Mouse (Mus musculus): ENCODE data around the gene Togaram2.

Togaram2 gene

DNA sequence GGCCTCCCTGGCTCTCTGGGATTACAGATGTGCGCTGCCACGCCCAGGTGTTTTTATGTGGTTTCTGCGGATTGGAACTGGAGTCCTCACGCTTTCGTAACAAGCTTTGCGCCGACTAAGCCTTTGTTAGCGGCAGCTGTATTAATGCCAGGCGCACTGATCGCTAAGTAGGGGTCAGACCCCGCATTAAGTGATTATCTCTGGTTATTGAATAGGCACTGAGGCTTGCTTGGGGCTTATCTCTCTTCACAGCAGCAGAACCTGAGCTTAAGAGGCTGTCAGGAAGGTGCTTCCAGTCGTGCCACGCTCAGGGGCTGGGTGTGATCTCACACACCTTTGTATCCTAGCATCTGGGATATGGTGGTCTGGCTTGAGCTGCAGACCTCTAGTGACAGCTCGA is 8.6 kb downstream of the Togaram2 start:
- CTCF ChIA-PET, result no interaction called here

DNA sequence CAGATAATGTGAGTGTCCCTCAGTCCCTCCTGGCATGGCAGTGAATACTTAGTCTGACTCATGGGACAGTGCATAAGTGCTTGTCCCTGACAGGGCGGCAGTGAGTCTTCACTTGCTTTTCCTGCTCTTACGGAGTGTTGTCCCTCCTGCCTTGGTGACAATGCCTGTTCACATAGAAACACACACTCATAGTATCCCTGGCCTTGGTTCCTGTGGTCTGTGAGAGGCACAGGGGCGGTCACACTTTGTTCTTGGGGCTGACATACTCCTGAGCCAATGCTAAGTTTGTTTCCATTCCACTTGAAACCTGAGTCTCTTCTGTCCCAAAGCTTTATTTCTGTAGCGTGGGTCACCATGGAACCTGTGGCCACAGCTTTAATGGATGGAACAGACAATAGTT is 9.3 kb downstream of the Togaram2 start:
- CTCF ChIA-PET, result no interaction called here

DNA sequence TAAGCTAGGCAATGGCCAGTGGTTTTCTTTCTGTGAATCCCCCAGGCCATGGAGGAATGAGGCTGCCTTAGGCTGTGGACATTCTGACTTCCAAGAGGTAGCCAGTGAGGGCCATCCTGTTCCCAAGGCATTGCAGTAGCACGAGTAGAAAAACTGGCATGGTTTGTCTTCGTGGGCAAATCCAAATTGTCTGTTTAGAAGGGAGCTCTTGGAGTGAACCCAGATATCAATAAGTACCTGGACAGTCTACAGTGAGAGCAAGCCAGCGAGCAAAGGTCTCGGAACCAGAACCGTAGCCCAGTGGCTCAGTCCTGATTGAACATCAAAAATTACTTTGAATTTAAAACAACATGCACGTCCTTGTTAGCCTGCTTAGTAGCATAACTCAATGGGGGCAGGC is 10.2 kb downstream of the Togaram2 start:
- CTCF ChIA-PET, result no interaction called here

DNA sequence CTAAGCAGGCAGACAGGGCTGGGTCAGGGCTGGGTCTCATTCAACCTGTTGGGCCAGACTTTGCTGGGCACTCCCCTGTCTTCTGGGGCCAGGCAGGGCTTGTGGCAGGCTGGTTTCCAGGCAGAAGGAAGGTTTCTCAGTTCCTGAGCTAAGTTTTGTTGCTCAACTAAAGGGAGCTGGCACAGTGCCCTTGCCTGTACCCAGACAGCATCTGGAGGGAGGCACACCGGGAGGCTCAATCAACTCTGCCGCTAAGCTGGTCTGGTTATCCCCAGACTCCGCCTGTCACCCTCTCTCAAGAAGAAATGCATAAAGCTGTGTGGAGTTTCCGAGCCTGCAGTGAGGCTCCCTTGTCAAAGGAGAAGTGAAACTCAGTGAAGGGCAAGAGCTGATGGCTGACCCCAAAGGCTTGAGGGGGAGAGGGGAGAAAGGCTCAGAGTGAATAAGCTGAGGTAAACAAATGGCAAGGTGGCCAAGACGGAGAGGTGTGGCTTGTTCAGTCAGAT is 11.1 kb downstream of the Togaram2 start:
- CTCF ChIA-PET, result no interaction called here

DNA sequence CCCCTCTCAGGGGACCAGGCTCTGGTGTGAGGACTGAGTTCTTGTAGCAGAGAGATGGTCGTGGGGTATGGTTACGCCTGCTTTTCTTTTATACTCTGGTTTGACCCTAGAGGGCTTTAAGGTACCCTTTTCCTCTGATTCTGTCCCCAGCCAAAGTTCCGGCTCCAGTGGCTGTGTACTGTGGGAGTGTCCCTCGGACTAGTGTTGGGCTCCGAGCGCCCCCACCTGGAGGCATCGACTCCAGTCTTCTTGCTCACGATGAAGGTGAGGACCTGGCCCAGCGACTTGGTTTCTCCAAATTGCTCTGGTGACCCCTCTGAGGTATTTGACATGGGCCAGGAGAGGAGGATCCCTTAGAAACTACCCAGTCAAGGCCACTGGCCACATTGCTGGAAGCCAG is 14.4 kb downstream of the Togaram2 start:
- CTCF ChIA-PET, result no interaction called here

DNA sequence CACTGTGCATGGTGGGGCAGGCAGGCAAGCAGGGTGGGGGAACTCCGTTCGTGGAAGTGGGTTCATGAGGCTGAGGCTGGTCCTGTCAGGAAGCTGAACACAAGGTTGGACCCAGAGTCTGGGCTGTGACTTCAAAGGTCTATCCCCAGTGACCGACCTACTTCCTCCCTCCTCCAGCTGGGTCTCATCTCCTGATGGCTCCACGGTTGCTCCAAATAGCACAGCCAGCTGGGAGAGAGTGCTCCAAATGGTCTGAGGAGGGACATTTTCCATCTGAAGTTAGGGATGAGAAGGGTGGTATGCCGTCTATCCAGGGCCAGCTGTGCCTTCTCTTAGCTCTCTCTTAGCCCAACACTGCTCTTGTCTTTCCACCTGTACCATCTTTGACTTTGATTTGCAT is 16.8 kb downstream of the Togaram2 start:
- CTCF ChIA-PET, result no interaction called here

DNA sequence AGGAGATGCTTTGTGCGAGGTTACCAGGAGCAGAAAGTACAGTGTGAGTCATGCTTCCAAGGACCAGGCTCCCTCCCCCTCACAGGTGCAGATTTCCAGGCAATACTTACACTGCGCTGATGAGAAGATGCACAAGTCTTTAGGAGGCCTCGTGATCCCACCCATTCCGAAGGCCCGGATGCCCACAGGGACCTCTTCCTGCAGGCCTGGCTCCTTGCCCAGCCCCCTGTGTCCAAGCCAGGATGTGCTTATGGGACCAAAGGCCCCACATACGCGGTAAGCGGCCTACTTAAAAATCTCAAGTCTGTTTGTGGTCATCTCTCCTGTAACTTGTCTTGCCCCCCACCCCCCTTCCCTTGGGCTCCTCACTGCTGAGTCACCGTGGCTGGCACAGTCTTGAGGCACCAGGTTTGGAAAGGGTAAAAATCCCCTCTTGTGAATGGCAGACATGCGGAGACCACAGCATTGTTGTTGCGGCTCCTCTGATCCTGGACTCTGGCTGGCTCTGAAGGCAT is 18.4 kb downstream of the Togaram2 start:
- CTCF ChIA-PET, result no interaction called here

DNA sequence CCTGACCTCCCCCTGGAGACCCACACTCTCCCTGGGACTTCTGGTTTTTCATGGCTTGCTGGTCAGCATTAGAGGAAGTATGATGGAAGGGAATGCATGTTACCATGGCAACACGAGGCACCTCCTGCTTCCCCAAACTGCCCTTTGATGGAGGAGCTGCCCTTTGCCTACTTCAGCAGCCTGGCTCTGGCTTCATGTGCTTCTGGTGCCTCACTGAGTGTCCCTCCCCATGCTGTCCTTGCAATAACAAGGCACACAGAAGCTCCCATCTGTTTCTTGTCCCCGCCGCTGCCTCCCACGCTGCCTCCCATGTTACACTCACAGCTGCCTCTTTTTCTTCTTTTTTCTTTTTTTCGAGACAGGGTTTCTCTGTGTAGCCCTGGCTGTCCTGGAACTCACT is 20.3 kb downstream of the Togaram2 start:
- CTCF ChIA-PET, result no interaction called here

DNA sequence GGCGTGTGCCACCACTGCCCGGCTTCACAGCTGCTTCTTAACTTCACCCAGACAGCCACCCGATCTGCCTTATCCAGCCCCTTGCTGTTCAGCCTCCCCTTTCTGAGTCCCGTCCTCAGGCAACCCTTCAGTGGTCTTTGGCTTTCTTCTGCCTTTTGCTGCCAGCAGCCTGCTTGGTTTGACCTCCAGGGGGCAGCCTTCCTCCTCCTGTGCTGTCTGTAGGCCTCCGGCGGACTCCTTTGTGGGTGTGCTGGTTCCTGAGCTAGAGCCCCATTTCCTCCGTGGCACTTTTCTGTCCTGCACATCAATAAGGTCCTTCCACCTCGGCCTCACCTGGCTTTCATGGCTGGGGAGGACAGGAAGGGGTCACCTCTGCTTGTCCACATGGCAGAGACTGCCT is 20.7 kb downstream of the Togaram2 start:
- CTCF ChIA-PET, result no interaction called here

DNA sequence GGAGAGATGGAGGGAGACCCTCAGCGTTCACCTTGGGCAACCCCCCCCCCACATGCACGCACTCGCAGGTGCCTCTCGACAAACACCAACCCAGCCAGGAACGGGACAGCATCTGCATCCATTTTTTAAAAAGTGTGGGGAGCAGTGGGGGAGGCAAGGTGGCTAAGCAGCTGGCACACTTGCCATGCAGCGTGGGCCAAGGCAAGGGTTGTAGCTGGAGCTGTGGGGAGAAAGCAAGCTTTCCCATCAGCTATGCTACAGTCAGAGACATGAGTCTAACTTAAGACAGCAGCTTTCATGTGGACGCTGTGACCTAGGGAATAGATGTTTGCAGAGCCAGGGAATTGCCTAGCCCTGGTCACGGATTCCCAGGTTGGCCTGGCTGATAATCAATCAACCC is 22.1 kb downstream of the Togaram2 start:
- CTCF ChIA-PET, result no interaction called here

DNA sequence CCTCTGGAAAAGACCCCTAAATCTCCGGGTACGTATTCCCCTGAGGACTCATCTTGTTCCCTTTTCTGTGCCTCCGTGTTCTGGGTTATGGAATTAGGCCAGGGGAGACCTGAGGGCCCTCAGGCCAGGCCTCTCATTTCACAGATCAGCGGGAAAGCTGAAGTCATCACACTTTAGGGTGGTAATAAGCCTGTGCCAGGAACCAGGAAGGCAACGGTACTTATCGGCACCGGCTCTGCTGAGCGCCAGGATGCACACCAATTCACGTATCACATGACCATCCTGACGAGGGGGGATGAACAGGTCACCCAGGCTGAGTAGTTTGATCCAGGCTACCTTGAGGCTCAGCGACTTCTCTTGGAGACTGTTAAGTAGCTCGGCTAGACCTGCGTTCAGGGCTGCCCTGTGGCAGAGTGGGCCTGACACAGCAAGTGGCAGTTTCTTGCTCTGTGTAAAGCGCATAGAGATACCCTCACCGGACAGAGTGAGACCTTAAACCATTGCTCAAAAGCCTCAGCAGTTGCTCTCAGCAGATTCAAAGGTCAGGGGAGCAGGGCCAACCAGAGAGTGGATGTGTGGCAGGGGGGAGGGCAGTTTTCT is 22.8 kb downstream of the Togaram2 start:
- CTCF ChIA-PET, result no interaction called here

DNA sequence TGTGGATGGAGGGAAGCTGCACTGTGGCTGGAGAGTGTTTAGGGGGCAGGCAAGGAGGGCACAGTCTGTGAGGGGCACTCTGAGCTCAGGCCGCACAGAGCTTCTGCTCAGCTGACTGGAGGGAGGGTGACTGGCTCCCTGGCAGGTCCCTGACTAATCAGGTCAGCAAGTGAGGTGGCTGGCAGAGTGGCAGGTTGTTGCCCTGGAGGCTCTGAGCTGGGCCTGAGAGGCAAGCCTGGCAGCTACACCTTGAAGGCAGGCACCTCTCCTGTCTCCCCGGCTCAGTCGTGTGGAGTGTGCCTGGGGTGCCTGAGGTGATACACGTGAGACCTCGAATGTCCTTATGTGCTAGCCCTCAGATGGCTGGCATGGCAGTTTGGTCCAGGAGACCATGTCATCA is 23.3 kb downstream of the Togaram2 start:
- CTCF ChIA-PET, result no interaction called here

DNA sequence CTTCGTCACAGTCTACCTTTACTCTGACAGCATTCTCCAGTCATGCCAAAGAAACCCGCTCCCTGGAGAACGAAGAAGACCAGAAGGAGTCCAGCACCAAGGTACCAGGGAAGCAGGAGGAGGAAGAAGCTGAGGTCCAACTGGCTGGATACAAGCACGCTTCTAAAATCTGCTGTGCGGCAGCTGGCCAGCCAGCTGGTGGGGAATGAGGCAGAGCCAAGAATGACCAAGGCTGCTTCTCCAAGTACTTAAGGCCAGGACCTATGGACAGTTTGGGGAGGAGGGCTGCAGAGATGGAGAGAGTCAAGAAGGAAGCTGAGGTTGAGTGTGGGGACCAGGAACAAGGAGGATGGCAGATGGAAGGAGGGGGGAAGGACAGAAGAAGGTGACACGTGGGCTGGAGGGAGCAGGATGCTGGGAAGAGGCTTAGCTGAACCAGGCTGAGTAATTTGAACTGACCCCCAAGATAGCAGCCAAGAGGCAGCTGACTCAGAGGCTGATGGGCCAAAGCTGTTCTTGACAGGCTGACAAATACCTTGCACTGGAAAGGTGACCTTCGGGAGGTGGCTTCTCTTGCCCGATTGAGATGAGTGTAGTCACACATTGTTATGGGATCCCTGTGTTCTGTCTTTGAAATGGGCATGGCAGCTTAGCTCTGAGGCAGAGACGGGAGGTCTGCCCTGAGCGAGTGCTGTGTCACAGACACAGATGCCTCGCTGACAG is 25.0 kb downstream of the Togaram2 start:
- CTCF ChIA-PET, result no interaction called here

DNA sequence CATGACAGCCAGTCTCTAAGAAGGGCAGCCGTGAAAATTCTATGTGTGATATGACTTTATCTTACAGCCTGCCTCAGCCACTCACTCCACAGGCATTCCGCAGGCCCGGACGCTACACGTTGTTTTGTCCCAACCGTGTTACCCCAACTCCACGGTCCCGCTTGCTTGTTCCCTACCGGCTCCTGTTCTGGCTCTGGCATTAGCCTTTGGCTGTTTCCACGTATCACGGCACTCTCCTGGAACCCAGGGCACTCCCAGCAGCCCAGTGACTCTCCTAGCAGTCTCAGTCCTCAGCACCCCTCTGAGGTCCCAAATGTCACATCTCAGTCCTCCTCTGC is 25.5 kb downstream of the Togaram2 start:
- CTCF ChIA-PET, result no interaction called here

DNA sequence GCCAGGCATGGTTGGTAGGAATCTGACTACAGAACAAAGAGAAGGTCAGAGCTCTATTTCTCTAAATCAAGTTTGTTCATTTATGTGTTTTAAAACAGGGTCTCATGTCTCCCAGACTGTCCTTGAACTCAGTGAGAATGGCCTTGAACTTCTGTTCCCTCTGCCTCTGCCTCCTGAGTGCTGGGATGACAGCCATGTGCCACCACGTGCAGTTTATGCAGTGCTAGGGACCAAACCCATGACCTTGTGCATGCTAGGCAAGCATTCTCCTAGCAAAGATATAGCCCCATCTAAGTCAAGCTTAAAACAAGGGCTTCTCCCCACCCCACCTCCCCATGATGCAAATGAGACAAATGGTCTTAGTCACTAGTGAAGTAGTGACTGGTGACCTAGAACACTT is 32.1 kb downstream of the Togaram2 start:
- CTCF ChIA-PET, result no interaction called here

DNA sequence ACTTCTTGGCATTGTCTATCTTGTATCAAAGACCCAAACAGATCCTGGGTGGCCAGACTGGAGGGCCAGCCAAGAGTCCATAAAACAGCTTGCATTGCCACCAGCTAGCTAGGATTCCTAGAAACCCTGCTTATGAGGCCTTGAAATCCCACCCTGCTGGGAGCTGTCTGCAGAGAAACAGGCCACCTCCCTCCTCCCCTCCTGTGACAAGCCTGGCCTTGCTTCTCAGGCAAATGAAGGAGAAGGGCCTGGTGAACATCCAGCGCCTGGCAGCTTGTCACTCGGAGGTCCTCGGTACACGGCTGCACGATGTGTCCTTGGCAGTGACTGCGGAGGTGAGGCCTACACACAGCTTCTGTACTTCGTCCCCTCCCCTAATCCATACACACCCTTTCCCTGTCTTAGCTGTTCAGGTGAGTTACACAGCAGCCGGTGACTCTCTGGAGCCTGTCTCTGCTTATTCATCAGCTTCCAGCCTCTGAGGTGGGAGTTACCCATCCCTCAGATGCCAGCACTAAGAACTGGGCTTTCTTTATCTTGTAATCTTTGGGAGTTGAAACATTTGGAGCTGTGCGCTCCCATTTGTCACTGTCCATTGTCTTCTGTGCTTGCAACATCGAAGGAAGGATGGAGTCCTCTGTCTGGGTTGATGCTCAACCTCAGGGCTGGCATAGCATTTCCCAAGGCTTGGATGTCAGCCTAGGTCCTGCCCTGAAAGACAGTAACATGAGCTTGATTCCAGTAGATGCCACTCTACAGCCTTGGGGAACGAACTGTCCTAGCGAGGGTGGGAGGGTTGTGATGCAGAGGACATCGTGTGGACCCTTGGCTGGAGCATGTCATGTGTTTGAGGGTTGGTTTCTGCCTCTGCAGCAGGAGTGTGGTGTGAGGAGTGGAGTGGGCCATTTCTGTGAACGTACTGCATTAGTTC is 32.8 kb downstream of the Togaram2 start:
- CTCF ChIA-PET, result no interaction called here

DNA sequence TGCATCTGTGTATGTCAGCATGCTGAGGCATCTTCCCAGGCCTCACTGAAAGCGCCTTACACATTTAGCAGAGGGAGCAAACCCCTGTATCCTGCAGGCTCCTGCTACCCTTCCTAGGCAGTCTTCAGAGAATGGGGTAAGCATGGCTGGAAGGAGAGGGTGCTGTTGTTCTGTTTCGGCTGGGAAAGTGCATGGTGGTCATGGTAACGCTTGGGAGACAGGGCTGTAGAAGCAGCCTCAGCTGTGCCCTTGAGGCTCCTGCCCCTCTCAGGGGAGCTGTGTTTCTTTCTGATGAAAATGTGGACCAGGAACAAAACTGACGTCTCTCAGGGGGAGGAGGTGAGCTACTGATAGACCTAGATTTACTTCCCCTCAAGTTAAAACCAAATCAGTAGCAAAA is 34.7 kb downstream of the Togaram2 start:
- CTCF ChIA-PET, result no interaction called here

DNA sequence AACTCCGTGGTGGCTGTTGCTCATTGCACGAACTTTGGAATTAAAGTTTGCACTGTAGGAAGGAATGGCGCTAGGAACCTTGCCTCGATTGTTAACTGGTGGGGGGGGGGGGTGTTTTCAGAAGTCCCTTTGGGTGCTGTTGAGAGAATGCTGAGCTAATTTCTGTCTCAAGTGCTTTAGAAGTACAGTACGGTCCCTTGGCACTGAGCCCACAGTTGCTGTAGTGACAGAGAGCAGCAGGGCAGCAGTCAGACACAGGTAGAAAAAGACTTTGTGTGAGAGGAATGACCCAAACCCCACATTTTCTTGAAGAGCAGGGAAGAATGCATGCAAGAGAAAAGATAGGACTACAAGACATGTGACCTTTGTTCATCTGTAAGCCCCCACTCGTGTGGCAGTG is 39.2 kb downstream of the Togaram2 start:
- CTCF ChIA-PET, result no interaction called here

DNA sequence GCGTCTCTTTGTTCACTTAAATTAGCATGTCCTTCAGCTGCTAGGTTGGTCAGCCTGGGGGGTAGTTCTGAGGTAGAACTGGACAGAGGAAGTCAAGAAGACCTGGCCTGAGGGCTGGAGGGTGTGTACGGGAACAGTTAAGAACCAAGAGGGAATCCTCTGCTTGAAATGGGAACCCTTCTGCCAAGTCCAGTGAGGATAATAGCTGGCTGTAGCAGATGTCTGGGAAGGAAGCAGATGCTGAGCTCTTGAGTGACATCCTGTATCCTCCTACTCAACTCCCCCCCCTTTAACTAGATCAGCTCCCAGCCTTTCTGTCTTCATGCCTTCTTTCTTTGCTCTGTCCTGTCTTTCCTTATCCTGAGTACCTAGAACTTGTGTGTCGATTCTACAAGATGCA is 42.0 kb downstream of the Togaram2 start:
- CTCF ChIA-PET, result no interaction called here

DNA sequence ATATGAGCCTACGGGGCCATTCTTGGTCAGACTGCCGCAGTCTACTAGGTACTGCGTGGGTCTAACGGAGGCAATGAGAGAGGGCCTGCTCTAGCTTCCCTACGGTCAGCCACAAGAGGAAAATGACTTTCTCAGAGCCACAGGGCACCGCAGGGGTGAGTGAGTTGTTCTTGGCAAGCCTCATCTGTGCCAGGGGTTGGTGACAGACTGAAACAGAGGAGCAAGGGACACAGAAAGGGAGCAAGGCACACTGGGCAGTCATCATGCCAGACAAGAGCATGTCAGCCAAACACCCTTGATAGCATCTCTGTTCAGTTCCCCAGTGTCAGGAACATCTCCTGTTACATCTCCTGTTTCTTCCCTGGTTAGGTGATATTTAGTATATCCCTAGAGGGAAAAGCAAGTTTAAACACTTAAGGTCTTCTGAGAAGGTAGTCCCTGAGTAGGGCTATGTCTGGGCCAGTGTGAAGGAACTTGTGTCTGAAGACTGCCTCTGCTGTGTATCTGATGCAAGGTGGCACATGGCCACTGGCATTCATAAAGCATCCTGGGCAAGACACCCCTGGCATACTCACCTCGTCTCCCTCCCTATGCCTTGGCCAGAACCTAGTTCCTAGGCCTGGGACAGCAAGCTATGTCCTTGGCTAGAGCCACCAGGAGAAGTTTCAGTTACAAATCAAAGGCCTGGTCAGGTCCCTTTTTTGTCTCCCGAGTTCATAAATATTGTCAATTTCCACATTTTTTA is 45.0 kb downstream of the Togaram2 start:
- CTCF ChIA-PET, result no interaction called here

DNA sequence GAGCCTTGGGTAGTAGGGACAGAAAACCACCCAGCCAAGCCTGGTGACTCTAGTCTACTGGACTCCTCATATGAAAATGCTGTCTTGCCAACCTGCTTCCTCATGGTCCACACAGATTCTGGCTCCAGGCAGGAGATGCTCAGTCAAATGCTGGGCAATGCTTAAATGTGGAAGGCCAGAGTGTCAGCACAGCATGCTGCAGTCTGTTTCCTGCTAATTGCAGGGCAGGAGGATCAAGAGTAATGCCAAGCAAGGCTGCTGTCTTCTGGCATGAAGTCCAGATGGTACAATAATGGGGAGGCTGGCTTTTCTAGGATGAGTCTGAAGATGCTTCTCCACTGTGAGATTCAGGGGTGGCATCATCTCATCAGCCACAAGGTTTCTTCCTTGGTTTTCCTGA is 47.4 kb downstream of the Togaram2 start:
- CTCF ChIA-PET, result no interaction called here

DNA sequence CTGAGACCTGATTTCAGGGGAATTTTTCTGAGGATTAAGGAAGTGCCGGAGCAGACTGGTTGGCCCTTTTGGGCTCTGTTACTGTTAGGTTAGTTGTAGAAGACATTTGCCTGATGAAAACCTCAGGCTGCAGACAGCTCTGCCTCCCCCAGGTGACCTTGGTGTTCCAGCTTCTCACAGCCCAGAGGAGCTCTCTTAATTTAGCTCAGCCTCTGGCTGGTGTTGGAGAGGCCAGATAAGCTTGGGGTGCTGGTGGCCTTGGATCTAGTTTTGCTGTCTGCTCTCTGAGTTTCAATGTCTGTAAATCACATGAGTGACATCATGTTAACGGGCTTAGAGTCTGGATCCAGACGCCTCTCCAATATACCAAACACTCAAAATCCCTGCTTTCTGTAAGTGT is 48.0 kb downstream of the Togaram2 start:
- CTCF ChIA-PET, result no interaction called here

Measured in spleen, embryonic (tissue).